Mouse (Mus musculus) spleen, postnatal 36 days (tissue): ENCODE measurements at regions not wholly inside any gene's neighbourhood (a gene's known extent, or its start where the extent isn't known, plus 50 kb on each side); places are given as distances from the start of the nearest gene placed in this dataset.

Experiments
- DNase-seq, 2 experiments: peaks; one replicate each; pipeline ENCODE4 v3.0.0; 2022; ENCODE audit warnings: low spot score in 2 of 2, mixed read lengths in 1 of 2

GRCm38 (mm10) chr2:178660071-178660470 lies 229.7 kb downstream of the Cdh26 start:
- no peak for DNase-seq

- DNase-seq: no peak
Observed at GRCm38 (mm10) chr2:178662396-178662795, 232.1 kb downstream of the Cdh26 start.

GRCm38 (mm10) chr2:178664977-178665376 lies 234.6 kb downstream of the Cdh26 start:
- peak; percentile 51 to 64 for DNase-seq

- DNase-seq: no peak
Observed at GRCm38 (mm10) chr2:178668451-178668850, 238.1 kb downstream of the Cdh26 start.

GRCm38 (mm10) chr2:178670952-178671351 lies 240.6 kb downstream of the Cdh26 start:
- no peak for DNase-seq

GRCm38 (mm10) chr2:178673621-178674020 lies 243.3 kb downstream of the Cdh26 start:
- no peak for DNase-seq

- DNase-seq: no peak
Observed at GRCm38 (mm10) chr2:178674621-178675020, 244.3 kb downstream of the Cdh26 start.

- no peak for DNase-seq
Observed at GRCm38 (mm10) chr2:178676970-178677369, 246.6 kb downstream of the Cdh26 start.

- no peak for DNase-seq
Observed at GRCm38 (mm10) chr2:178680368-178680767, 250.0 kb downstream of the Cdh26 start.

- no peak for DNase-seq
Observed at GRCm38 (mm10) chr2:178684026-178684958, 254.0 kb downstream of the Cdh26 start.

- DNase-seq: no peak
Observed at GRCm38 (mm10) chr2:178685211-178685610, 254.9 kb downstream of the Cdh26 start.

GRCm38 (mm10) chr2:178686167-178686601 lies 255.9 kb downstream of the Cdh26 start:
- DNase-seq: no peak

- DNase-seq: no peak
Observed at GRCm38 (mm10) chr2:178688586-178688985, 258.3 kb downstream of the Cdh26 start.

GRCm38 (mm10) chr2:178691190-178691864 lies 261.0 kb downstream of the Cdh26 start:
- DNase-seq: no peak

- no peak for DNase-seq
Observed at GRCm38 (mm10) chr2:178691865-178692228, 261.5 kb downstream of the Cdh26 start.

GRCm38 (mm10) chr2:178692231-178692630 lies 261.9 kb downstream of the Cdh26 start:
- no peak for DNase-seq

GRCm38 (mm10) chr2:178698648-178699047 lies 268.3 kb downstream of the Cdh26 start:
- DNase-seq: peak in 1 of 2 experiments; percentile 2

- DNase-seq: no peak
Observed at GRCm38 (mm10) chr2:178700825-178701224, 270.5 kb downstream of the Cdh26 start.

- DNase-seq: no peak
Observed at GRCm38 (mm10) chr2:178704510-178704909, 274.2 kb downstream of the Cdh26 start.

- DNase-seq: no peak
Observed at GRCm38 (mm10) chr2:178708649-178709048, 278.3 kb downstream of the Cdh26 start.

GRCm38 (mm10) chr2:178709192-178709881 lies 279.0 kb downstream of the Cdh26 start:
- no peak for DNase-seq

GRCm38 (mm10) chr2:178710001-178710400 lies 279.7 kb downstream of the Cdh26 start:
- DNase-seq: no peak
